Mouse (Mus musculus): ENCODE measurements around the gene Olfr1281. TPM values are rescaled to one million over a fixed set of nuclear protein-coding genes. Genes with fewer than 3 reads are reported as not detected.
"Not testable (repeated sequence)": the region's sequence is repeated elsewhere in the genome, so short reads cannot be mapped to it uniquely, and the experiment has no call there.

Olfr1281 gene
- polyA plus RNA-seq (2014; fragmentation: Nextera tagmentation; extraction: Ambion mirVana), result not detected in 2 replicates

DNA sequence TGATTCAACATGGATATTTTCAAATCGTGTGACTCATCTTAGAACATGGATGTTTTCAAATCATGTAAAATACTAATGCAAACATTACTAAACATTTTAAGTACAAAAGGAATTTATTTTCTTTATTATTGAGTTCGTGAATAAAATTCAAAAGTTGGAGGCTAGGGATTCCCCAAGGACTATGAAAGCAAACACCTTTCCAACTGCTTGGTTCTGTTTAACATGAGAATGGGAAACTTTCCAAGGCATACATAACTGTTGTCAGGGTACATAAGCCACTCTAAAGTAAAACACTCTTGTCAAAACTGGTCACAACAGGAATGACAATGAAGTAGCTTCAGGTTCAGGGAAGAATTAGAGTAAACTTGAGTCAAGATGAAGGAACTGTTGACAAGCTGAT lies at the start of gene Olfr1281:
Olfr1281 (plus strand) TSS at position 301 of the 400 bp plus-strand sequence.
- Histone ChIP-seq H3K4me2 (ENCODE audit: low read depth, low read length, severe bottlenecking) (no peak within 1 kb of the TSS), H3K4me1 (replicated peaks; ENCODE audit: control insufficient read depth, insufficient read depth, low read length) (no peaks in the 10 kb centered on the region), H3K4me3 (ENCODE audit: low read depth, low read length) (no peak within 1 kb of the TSS), H3K27ac (ENCODE audit: low read depth, low read length) (no peak within 1 kb of the TSS), H3K9me3 (ENCODE audit: control insufficient read depth, low read length) (no peaks in the 10 kb centered on the region), H3K27me3 (ENCODE audit: control insufficient read depth, insufficient read depth, low read length) (no peaks in the 10 kb centered on the region), H3K36me3 (ENCODE audit: control insufficient read depth, insufficient read depth, low read length) (no peaks in the 10 kb centered on the region), H3K9ac (ENCODE audit: low read length) (no peak within 1 kb of the TSS)
- WGBS, result 79% methylated on average over 2 of the region's 2 CpGs
- no peak for DNase-seq (ENCODE audit: low spot score)
- ATAC-seq (replicated peaks; ENCODE audit: low FRiP score), result no peak

DNA sequence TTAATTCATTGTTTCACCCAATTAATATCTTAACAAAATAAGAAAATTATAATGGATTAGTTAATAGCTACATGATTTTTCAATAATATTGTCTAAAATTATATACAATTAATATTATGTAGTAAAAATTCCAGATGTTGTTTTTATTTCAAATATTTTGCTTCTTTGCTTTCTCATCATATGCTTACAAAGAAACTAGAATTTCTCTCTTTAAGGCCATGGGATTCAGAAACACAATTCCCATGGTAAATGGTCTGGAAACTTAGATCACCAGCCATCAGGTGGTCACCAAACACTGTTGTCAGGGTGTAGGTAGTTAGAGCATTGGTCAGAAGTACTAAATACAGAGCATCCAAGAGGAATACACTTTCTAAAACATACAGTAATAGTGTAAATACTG lies 36.5 kb upstream of the Olfr1281 start, which contains the start of gene Olfr1278:
Olfr1278 (plus strand) TSS at position 301 of the 400 bp plus-strand sequence.
- ATAC-seq (replicated peaks; ENCODE audit: low FRiP score), result no peak
- Histone ChIP-seq H3K36me3 (ENCODE audit: control insufficient read depth, insufficient read depth, low read length) (no peaks in the 10 kb centered on the region), H3K4me2 (ENCODE audit: low read depth, low read length, severe bottlenecking) (no peak within 1 kb of the TSS), H3K27me3 (ENCODE audit: control insufficient read depth, insufficient read depth, low read length) (no peaks in the 10 kb centered on the region), H3K4me3 (ENCODE audit: low read depth, low read length) (no peak within 1 kb of the TSS), H3K27ac (ENCODE audit: low read depth, low read length) (no peak within 1 kb of the TSS), H3K4me1 (replicated peaks; ENCODE audit: control insufficient read depth, insufficient read depth, low read length) (no peaks in the 10 kb centered on the region), H3K9me3 (ENCODE audit: control insufficient read depth, low read length) (no peaks in the 10 kb centered on the region), H3K9ac (ENCODE audit: low read length) (no peak within 1 kb of the TSS)
- DNase-seq (ENCODE audit: low spot score), result no peak

DNA sequence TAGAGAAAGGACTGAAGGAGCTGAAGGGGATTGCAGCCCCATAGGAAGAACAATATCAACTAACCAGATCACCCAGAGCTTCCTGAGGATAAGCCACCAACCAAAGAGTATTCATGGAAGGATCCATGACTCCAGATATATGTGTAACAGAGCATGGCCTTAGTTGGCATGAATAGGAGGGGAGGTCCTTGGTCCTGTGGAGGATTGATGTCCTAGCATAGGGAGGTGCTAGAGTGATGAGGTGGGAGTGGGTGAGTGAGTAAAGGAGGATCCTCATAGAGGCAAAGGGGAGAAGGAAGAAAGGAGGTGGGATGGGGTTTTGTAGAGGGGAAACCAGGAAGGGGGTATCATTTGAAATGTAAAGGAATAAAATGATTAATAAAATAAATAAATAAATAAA lies 27.8 kb upstream of the Olfr1281 start:
- no peak for ATAC-seq (replicated peaks; ENCODE audit: low FRiP score)
- H3K4me1 ChIP-seq (replicated peaks; ENCODE audit: control insufficient read depth, insufficient read depth, low read length), result no peaks in the 10 kb centered on the region
- H3K27ac ChIP-seq (ENCODE audit: low read depth, low read length), result no peak overlapping the region
- H3K27me3 ChIP-seq (ENCODE audit: control insufficient read depth, insufficient read depth, low read length), result no peaks in the 10 kb centered on the region
- H3K9me3 ChIP-seq (ENCODE audit: control insufficient read depth, low read length), result no peaks in the 10 kb centered on the region
- no peak overlapping the region for H3K9ac ChIP-seq (ENCODE audit: low read length)
- no peaks in the 10 kb centered on the region for H3K36me3 ChIP-seq (ENCODE audit: control insufficient read depth, insufficient read depth, low read length)
- no peak overlapping the region for H3K4me3 ChIP-seq (ENCODE audit: low read depth, low read length)
- H3K4me2 ChIP-seq (ENCODE audit: low read depth, low read length, severe bottlenecking), result no peak overlapping the region
- no peak for DNase-seq (ENCODE audit: low spot score)

DNA sequence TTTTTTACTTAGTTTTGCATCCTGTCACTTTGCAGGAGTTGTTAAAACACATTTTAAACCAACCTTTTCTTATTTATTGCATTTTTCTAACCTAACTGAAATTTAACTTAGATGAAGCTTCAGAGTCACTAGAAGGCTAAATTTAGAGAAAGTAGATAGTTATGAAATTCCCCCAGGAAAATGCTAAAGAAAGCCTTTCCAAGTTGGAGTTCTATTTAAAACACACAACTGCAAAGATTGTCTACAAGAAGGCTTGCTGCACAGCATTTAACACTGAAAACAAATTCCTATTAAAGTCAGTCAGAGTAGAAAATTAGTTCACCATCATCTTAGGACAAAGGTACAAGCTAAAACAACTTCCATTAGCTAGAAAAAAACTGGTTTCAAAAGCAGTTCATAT lies 25.9 kb upstream of the Olfr1281 start, which contains the start of gene Olfr1279:
Olfr1279 (plus strand) TSS at position 262 of the 400 bp plus-strand sequence.
- H3K9me3 ChIP-seq (ENCODE audit: control insufficient read depth, low read length), result no peaks in the 10 kb centered on the region
- no peaks in the 10 kb centered on the region for H3K4me1 ChIP-seq (replicated peaks; ENCODE audit: control insufficient read depth, insufficient read depth, low read length)
- DNase-seq (ENCODE audit: low spot score) (no peak), ATAC-seq (replicated peaks; ENCODE audit: low FRiP score) (no peak)
- H3K36me3 ChIP-seq (ENCODE audit: control insufficient read depth, insufficient read depth, low read length), result no peaks in the 10 kb centered on the region
- no peaks in the 10 kb centered on the region for H3K27me3 ChIP-seq (ENCODE audit: control insufficient read depth, insufficient read depth, low read length)
- H3K9ac ChIP-seq (ENCODE audit: low read length), result no peak within 1 kb of the TSS
- H3K4me3 ChIP-seq (ENCODE audit: low read depth, low read length), result no peak within 1 kb of the TSS
- H3K27ac ChIP-seq (ENCODE audit: low read depth, low read length), result no peak within 1 kb of the TSS
- no peak within 1 kb of the TSS for H3K4me2 ChIP-seq (ENCODE audit: low read depth, low read length, severe bottlenecking)

DNA sequence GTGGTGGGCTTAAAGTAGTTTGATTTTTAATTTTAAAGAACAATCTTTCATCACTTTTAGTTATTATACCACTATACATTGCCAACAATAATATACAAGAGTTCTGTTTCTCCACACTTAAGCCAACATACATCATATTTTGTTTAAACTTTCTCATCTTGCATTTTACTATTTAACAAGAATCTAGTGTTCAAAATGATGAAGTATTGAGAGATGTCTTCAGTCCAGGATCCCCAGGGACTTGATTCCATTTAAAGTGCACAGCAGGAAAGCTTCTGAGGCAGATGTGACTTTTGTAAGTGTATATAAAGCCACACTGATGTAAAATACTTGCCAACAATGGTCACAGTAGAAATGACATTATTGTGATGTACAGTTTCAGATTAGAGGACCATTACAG lies 12.6 kb upstream of the Olfr1281 start, which contains the start of gene Olfr1280:
Olfr1280 (plus strand) TSS at position 301 of the 400 bp plus-strand sequence.
- ATAC-seq (replicated peaks; ENCODE audit: low FRiP score), result no peak
- H3K27ac ChIP-seq (ENCODE audit: low read depth, low read length), result no peak within 1 kb of the TSS
- no peaks in the 10 kb centered on the region for H3K9me3 ChIP-seq (ENCODE audit: control insufficient read depth, low read length)
- H3K9ac ChIP-seq (ENCODE audit: low read length), result no peak within 1 kb of the TSS
- H3K36me3 ChIP-seq (ENCODE audit: control insufficient read depth, insufficient read depth, low read length), result no peaks in the 10 kb centered on the region
- no peaks in the 10 kb centered on the region for H3K4me1 ChIP-seq (replicated peaks; ENCODE audit: control insufficient read depth, insufficient read depth, low read length)
- no peak within 1 kb of the TSS for H3K4me3 ChIP-seq (ENCODE audit: low read depth, low read length)
- no peak for DNase-seq (ENCODE audit: low spot score)
- H3K27me3 ChIP-seq (ENCODE audit: control insufficient read depth, insufficient read depth, low read length), result no peaks in the 10 kb centered on the region
- no peak within 1 kb of the TSS for H3K4me2 ChIP-seq (ENCODE audit: low read depth, low read length, severe bottlenecking)

DNA sequence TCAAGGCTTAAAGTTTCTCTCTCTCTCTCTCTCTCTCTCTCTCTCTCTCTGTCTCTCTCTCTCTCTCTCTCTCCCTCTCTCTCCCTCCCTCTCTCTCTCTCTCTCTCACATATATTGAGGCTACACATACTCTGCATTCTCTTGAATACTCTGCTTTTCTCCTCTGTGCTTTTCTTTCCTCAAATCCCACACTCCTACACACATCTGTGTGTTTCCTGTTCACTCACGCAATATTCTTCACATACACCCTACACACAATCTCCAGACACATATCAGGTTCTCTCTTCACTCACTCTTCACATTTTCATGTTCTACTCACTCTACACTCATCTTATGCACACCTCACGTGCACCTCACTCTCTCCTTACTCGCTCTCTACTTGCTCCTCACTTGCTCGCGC lies 7.4 kb downstream of the Olfr1281 start:
- H3K27ac ChIP-seq (ENCODE audit: low read depth, low read length); H3K9ac ChIP-seq (ENCODE audit: low read length); H3K36me3 ChIP-seq (ENCODE audit: control insufficient read depth, insufficient read depth, low read length); H3K27me3 ChIP-seq (ENCODE audit: control insufficient read depth, insufficient read depth, low read length); DNase-seq (ENCODE audit: low spot score); H3K4me3 ChIP-seq (ENCODE audit: low read depth, low read length); H3K4me1 ChIP-seq (replicated peaks; ENCODE audit: control insufficient read depth, insufficient read depth, low read length); H3K4me2 ChIP-seq (ENCODE audit: low read depth, low read length, severe bottlenecking); ATAC-seq (replicated peaks; ENCODE audit: low FRiP score); H3K9me3 ChIP-seq (ENCODE audit: control insufficient read depth, low read length): not testable (repeated sequence)
- WGBS, result 96% methylated on average over 5 of the region's 5 CpGs

DNA sequence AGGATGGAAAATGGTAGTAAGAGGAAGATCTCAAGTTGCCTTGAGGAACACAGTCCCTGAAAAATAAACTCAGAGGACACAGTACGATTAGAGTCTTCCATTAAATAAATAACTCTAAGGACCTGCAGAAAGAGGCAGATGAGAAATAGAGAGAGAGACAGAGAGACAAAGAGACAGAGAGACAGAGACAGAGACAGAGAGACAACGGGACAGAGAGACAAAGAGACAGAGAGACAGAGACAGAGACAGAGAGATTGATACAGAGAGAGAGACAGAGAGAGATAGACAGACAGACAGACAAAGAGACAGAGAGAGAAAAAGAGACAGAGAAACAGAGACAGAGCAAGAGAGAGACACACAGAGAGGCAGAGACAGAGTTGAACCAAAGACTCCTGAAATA lies 9.7 kb downstream of the Olfr1281 start, which contains the start of gene Olfr1282:
Olfr1282 (minus strand) TSS at position 101 of the 400 bp plus-strand sequence.
- Histone ChIP-seq H3K4me2 (ENCODE audit: low read depth, low read length, severe bottlenecking) (no peak within 1 kb of the TSS), H3K4me1 (replicated peaks; ENCODE audit: control insufficient read depth, insufficient read depth, low read length) (no peaks in the 10 kb centered on the region), H3K9ac (ENCODE audit: low read length) (no peak within 1 kb of the TSS), H3K27ac (ENCODE audit: low read depth, low read length) (no peak within 1 kb of the TSS), H3K9me3 (ENCODE audit: control insufficient read depth, low read length) (no peaks in the 10 kb centered on the region), H3K27me3 (ENCODE audit: control insufficient read depth, insufficient read depth, low read length) (no peaks in the 10 kb centered on the region), H3K4me3 (ENCODE audit: low read depth, low read length) (no peak within 1 kb of the TSS), H3K36me3 (ENCODE audit: control insufficient read depth, insufficient read depth, low read length) (no peaks in the 10 kb centered on the region)
- DNase-seq (ENCODE audit: low spot score) (no peak), ATAC-seq (replicated peaks; ENCODE audit: low FRiP score) (no peak)
- WGBS, result 80% methylated on average over 2 of the region's 2 CpGs

DNA sequence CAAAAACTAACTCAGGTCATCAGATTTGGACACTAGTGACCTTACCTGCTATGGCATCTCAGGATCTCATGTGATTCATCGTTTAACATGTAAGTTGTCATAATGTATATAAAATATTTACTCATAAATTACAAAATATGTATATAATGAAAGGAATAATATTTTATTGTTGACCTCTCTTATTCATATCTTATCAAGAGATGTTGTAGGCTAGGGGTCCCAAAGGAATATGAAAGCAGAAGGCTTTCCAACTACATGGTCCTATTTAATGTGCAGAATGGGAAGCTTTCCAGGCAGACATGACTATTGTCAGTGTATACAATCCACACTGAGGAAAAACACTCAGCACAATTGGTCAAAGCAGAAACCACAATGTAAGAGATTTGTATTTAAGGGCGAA lies 40.2 kb downstream of the Olfr1281 start, which contains the start of gene Olfr1283:
Olfr1283 (plus strand) TSS at position 301 of the 400 bp plus-strand sequence.
- Histone ChIP-seq H3K27me3 (ENCODE audit: control insufficient read depth, insufficient read depth, low read length) (no peaks in the 10 kb centered on the region), H3K36me3 (ENCODE audit: control insufficient read depth, insufficient read depth, low read length) (no peaks in the 10 kb centered on the region), H3K4me2 (ENCODE audit: low read depth, low read length, severe bottlenecking) (no peak within 1 kb of the TSS), H3K4me3 (ENCODE audit: low read depth, low read length) (no peak within 1 kb of the TSS), H3K9me3 (ENCODE audit: control insufficient read depth, low read length) (no peaks in the 10 kb centered on the region), H3K9ac (ENCODE audit: low read length) (no peak within 1 kb of the TSS), H3K4me1 (replicated peaks; ENCODE audit: control insufficient read depth, insufficient read depth, low read length) (no peaks in the 10 kb centered on the region), H3K27ac (ENCODE audit: low read depth, low read length) (no peak within 1 kb of the TSS)
- no peak for DNase-seq (ENCODE audit: low spot score)
- no peak for ATAC-seq (replicated peaks; ENCODE audit: low FRiP score)
- 87% methylated on average over 2 of the region's 2 CpGs for WGBS

DNA sequence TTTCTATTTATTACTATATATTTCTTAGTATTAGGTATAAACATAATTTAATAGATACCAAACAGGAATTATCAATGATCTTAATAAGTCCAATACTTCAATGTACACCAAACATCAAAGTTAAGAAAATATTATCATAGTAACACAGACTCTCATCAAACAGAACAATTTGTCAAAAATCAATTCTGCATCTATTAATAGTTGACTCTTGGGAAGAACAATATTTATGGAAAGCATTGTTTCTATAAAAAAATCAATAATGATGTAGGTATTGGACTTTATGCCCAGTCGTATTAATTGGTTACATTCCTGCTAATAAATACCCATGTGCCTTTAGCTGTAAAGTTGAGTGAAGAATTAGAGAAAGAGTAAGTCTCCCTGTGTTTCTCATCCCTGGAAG lies 48.9 kb downstream of the Olfr1281 start, which contains the start of gene Olfr1284:
Olfr1284 (plus strand) TSS at position 301 of the 400 bp plus-strand sequence.
- H3K9me3 ChIP-seq (ENCODE audit: control insufficient read depth, low read length), result no peaks in the 10 kb centered on the region
- no peak within 1 kb of the TSS for H3K27ac ChIP-seq (ENCODE audit: low read depth, low read length)
- H3K36me3 ChIP-seq (ENCODE audit: control insufficient read depth, insufficient read depth, low read length), result no peaks in the 10 kb centered on the region
- no peaks in the 10 kb centered on the region for H3K4me1 ChIP-seq (replicated peaks; ENCODE audit: control insufficient read depth, insufficient read depth, low read length)
- 79% methylated on average over 1 of the region's 1 CpGs for WGBS
- no peak within 1 kb of the TSS for H3K4me2 ChIP-seq (ENCODE audit: low read depth, low read length, severe bottlenecking)
- DNase-seq (ENCODE audit: low spot score) (no peak), ATAC-seq (replicated peaks; ENCODE audit: low FRiP score) (no peak)
- H3K4me3 ChIP-seq (ENCODE audit: low read depth, low read length), result no peak within 1 kb of the TSS
- no peak within 1 kb of the TSS for H3K9ac ChIP-seq (ENCODE audit: low read length)
- H3K27me3 ChIP-seq (ENCODE audit: control insufficient read depth, insufficient read depth, low read length), result no peaks in the 10 kb centered on the region
